Mouse (Mus musculus) ZHBTc4 (cell line): ENCODE measurements at regions not wholly inside any gene's neighbourhood (a gene's known extent, or its start where the extent isn't known, plus 50 kb on each side); places are given as distances from the start of the nearest gene placed in this dataset.
A peak's percentile ranks its signal among the peaks of the same experiment; 100 is the strongest.

ENCODE experiments used
- DNase-seq: peaks from one replicate; pipeline ENCODE4 v3.0.0-alpha.2; 2011; ENCODE audit warnings: low read depth, low spot score

GRCm38 (mm10) chr13:66349131-66349530 is 91.8 kb downstream of the 2410141K09Rik start:
- peak; percentile 63 for DNase-seq

- peak; percentile 67 for DNase-seq
These were observed 92.9 kb upstream of the Gm10772 start for GRCm38 (mm10) chr13:66320280-66320679.

GRCm38 (mm10) chr13:66311819-66312218 is 84.4 kb upstream of the Gm10772 start:
- peak; percentile 93 for DNase-seq

GRCm38 (mm10) chr13:66299901-66300300 is 72.5 kb upstream of the Gm10772 start:
- DNase-seq, result peak; percentile 18

GRCm38 (mm10) chr13:66291385-66291784 is 64.0 kb upstream of the Gm10772 start:
- peak; percentile 66 for DNase-seq
